Mouse (Mus musculus): ENCODE data around the gene Rfx4.

DNA sequence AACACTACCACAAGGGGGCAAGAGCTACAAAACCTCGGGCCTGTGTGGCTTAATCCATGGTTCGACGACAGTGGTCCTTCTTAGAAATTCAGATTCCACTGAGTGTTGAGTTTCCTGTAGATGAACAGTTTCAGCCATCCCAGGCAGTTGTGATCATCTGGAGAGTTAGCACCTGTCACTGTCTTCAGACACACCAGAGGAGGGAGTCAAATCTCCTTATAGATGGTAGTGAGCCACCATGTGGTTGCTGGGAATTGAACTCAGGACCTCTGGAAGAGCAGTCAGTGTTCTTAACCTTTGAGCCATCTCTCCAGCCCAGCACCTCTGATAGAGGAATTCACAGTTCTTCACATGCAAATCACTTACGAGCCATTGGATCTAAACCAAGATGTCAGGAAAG, 28.1 kb upstream of the Rfx4 start:
- TF ChIP-seq GATA1 (IDR thresholded peaks at IDR 0.05; ENCODE audit: low read length) (no peak), TAL1 (IDR thresholded peaks at IDR 0.05; ENCODE audit: low read length) (no peak)
